Mouse (Mus musculus) midbrain, embryonic 11.5 days (tissue): ENCODE measurements around the gene Mta1. TPM values are rescaled to one million over a fixed set of nuclear protein-coding genes. Genes with fewer than 3 reads are reported as not detected.

Experiments used
- ATAC-seq: fragments of 200-750 bp; cut with Nextera tagmentation; 2 replicates; pipeline ENCODE4 v1.8.0; 2017; ENCODE audit warnings: moderate TSS enrichment, moderate library complexity; ENCODE audit not compliant: low FRiP score
- DNase-seq: peaks from one replicate; pipeline ENCODE4 v3.0.0; 2015; ENCODE audit warnings: low spot score; ENCODE audit errors: missing footprints
- H3K27ac ChIP-seq: fragments of 300-500 bp; sonication (generic); 2 replicates; pipeline ENCODE4 v1.5.1; 2014; ENCODE audit warnings: low read depth, low read length
- H3K27me3 ChIP-seq: fragments of 300-500 bp; sonication (generic); 2 replicates; pipeline ENCODE4 v1.6.1; 2014; ENCODE audit warnings: mild to moderate bottlenecking, low read length, moderate library complexity, mixed read lengths; ENCODE audit not compliant: control insufficient read depth, insufficient read depth
- H3K36me3 ChIP-seq: fragments of 300-500 bp; sonication (generic); 2 replicates; pipeline ENCODE4 v1.6.1; 2014; ENCODE audit warnings: mild to moderate bottlenecking, low read length, moderate library complexity, mixed read lengths; ENCODE audit not compliant: control insufficient read depth, insufficient read depth
- H3K4me1 ChIP-seq: fragments of 300-500 bp; sonication (generic); 2 replicates; pipeline ENCODE4 v1.6.1; 2014; ENCODE audit warnings: low read length; ENCODE audit not compliant: control insufficient read depth, insufficient read depth
- H3K4me2 ChIP-seq: fragments of 300-500 bp; sonication (generic); 2 replicates; pipeline ENCODE4 v1.6.1; 2014; ENCODE audit warnings: mild to moderate bottlenecking, moderate library complexity
- H3K4me3 ChIP-seq: fragments of 300-500 bp; sonication (generic); 2 replicates; pipeline ENCODE4 v1.5.1; 2014; ENCODE audit warnings: low read depth, low read length
- H3K9ac ChIP-seq: fragments of 300-500 bp; sonication (generic); 2 replicates; pipeline ENCODE4 v1.6.1; 2014; ENCODE audit warnings: low read length
- H3K9me3 ChIP-seq: fragments of 300-500 bp; sonication (generic); 2 replicates; pipeline ENCODE4 v1.6.1; 2016; ENCODE audit warnings: low read length; ENCODE audit not compliant: control insufficient read depth
- WGBS: fragments of 180-500 bp; shearing (Covaris S2); extraction: QIAGEN DNeasy Blood & Tissue Kit; methylation state at CpG from one replicate; pipeline ENCODE4 v1.1.7; 2014; 5-methylcytosine and 5-hydroxymethylcytosine counted together
- polyA plus RNA-seq: library from polyadenylated mRNA; unstranded; fragments of >200 nt; fragmentation: Nextera tagmentation; extraction: Ambion mirVana; gene quantifications from 2 replicates; pipeline ENCODE4 v1.2.1, GENCODE M21; 2014

Gene Mta1
- polyA plus RNA-seq, 1 experiment from 2014 or later, result 21.4 TPM

DNA sequence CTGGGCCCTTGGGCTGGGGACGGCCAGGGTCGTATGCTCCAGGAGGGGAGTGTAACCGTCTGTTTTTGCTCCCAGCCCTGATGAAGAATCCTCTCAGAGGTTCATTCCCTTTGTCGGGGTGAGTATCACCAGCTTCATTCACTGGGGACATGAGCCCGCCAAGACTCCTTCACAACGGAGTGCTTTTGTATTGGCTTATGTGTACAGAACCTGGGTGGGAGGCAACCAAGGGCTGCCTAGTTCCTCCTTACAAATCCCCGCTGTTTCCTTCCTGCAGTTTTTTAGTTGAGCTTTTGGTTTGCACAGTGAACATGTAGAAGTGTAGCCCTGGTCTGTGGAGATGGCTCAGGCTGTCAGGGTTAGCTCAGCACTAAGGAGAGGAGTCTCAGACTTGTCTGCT lies 30.1 kb upstream of the Mta1 start:
- DNase-seq, result no peak
- Histone ChIP-seq H3K9me3 (no peaks in the 10 kb centered on the region), H3K4me2 (no peak overlapping the region), H3K27me3 (no peaks in the 10 kb centered on the region), H3K36me3 (peaks cover 12% of the 10 kb centered on the region), H3K4me3 (no peak overlapping the region), H3K9ac (no peak overlapping the region), H3K27ac (no peak overlapping the region), H3K4me1 (no peaks in the 10 kb centered on the region)
- ATAC-seq, result no peak
- 89% methylated on average over 7 of the region's 7 CpGs for WGBS

DNA sequence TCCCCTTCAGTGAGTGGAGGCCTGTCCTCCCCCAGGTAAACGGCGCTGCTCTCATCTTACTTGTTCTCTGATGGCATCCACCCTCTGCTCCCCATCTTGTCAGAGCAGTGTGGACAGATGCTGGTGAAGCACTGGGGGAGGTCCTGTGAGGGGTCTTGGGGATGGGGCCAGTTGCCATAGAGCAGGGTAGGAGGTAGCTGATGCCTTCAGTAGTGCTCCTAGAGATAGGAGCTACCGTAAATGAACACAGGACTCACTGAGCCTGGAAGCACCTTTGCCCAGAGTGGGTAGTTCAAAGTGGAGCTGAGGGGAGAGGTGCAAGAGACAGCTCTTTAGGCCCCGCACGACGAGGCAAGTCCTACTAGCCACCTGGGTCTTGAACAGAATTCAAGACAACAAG lies 28.7 kb upstream of the Mta1 start:
- H3K9me3 ChIP-seq, result no peaks in the 10 kb centered on the region
- no peak overlapping the region for H3K4me3 ChIP-seq
- DNase-seq (no peak), ATAC-seq (no peak)
- 97% methylated on average over 6 of the region's 6 CpGs for WGBS
- no peaks in the 10 kb centered on the region for H3K27me3 ChIP-seq
- H3K36me3 ChIP-seq, result peaks cover 10% of the 10 kb centered on the region
- H3K4me1 ChIP-seq, result peaks cover 7% of the 10 kb centered on the region
- H3K4me2 ChIP-seq, result no peak overlapping the region
- no peak overlapping the region for H3K27ac ChIP-seq
- H3K9ac ChIP-seq, result no peak overlapping the region

DNA sequence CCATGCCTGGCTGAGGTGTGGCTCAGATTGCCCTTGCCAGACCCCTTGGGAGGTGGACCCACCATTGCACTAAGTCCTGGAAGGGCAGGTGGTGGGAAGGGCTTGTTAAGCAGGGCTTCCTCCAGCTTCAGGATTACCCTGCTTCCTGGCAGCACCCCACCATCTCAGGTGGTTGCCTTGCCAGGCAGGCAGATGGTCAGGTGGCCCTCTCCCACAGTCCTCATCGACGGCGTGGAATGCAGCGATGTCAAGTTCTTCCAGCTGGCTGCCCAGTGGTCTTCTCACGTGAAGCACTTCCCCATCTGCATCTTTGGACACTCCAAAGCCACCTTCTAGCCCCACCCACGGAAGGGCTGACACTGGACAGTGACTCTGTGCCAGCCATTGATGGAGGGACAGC lies 26.8 kb upstream of the Mta1 start:
- no peaks in the 10 kb centered on the region for H3K9me3 ChIP-seq
- H3K4me2 ChIP-seq, result no peak overlapping the region
- ATAC-seq, result no peak
- peaks cover 10% of the 10 kb centered on the region for H3K36me3 ChIP-seq
- 93% methylated on average over 6 of the region's 6 CpGs for WGBS
- no peak overlapping the region for H3K4me3 ChIP-seq
- no peaks in the 10 kb centered on the region for H3K27me3 ChIP-seq
- no peak overlapping the region for H3K27ac ChIP-seq
- H3K4me1 ChIP-seq, result peaks cover 17% of the 10 kb centered on the region
- no peak for DNase-seq
- no peak overlapping the region for H3K9ac ChIP-seq

DNA sequence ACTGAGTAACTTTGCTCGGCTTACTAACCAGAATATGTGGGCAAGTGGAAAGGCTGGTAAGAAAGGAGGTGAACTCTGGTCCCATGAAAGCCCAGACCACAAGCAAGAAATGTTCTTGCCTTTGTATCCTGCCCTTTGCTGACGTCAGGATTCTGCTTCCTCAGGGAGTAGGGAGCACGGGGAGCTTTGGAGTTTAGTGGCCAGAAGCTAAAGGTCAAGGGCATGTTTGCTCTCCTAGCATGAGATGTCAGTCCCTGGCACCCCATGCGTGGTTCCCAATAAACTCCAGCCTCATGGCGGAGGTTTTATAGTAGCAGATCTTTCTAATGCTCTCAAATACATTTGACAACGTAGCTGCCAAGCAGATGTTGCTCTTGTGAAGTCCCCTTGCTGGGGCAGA lies 26.3 kb upstream of the Mta1 start:
- ATAC-seq (no peak), DNase-seq (no peak)
- peaks cover 17% of the 10 kb centered on the region for H3K4me1 ChIP-seq
- no peaks in the 10 kb centered on the region for H3K9me3 ChIP-seq
- no peak overlapping the region for H3K9ac ChIP-seq
- H3K36me3 ChIP-seq, result peaks cover 10% of the 10 kb centered on the region
- no peak overlapping the region for H3K27ac ChIP-seq
- H3K4me2 ChIP-seq, result no peak overlapping the region
- 85% methylated on average over 6 of the region's 6 CpGs for WGBS
- H3K27me3 ChIP-seq, result no peaks in the 10 kb centered on the region
- no peak overlapping the region for H3K4me3 ChIP-seq

DNA sequence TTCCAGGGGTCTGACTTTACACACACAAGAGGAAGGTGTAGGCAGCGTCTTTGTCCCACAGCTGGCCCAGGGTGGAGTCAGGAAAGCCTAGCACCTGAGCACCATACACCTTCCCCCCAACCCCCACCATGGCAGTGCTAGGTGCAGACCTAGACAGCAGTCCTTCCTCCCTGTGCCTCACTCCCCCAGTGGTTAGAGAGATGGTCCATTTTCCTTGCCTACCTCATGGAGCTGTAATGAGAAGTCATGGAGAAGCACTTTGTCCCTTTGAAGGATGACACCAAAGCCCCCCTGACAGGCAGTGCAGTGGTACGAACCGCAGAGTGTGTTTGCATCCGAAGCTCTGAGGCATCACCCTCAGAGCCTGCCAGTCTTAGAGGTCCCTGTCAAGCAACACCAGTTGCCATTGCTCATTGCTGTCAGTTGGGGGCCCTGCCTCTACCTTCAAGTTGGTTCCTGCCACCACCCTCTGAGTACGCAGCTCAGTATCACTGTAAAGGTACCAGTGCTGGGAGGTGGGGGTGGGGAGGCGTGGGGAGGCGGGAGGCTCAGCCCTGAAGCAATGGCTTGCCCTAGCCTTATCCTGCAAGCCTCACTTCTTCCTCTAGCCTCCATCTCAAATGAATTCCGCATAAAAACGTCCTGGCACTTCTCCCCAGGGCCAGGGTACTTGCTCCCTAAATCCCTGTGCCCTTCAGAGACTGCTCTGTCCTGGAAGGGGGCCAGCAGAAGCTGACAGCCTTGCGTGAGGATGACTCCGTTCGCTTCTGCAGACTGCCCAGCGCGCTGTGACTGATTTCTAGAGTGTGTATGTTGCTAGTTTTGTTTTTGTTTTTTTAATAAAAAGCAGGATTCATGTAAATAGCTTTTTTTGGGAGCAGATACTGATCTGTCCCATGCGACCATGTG lies 24.4 kb upstream of the Mta1 start:
- Histone ChIP-seq H3K27ac (peak overlapping the region; percentile 51; the same call in 1 of the 2 replicates), H3K4me2 (peak overlapping the region; percentile 81), H3K9ac (peak overlapping the region; percentile 71), H3K36me3 (peaks cover 10% of the 10 kb centered on the region), H3K4me1 (peaks cover 17% of the 10 kb centered on the region), H3K9me3 (no peaks in the 10 kb centered on the region), H3K4me3 (peak overlapping the region; percentile 38), H3K27me3 (no peaks in the 10 kb centered on the region)
- ATAC-seq (peak; percentile 43; the same call in 1 of the 2 replicates), DNase-seq (peak; percentile 88)
- 12% methylated on average over 15 of the region's 15 CpGs for WGBS

DNA sequence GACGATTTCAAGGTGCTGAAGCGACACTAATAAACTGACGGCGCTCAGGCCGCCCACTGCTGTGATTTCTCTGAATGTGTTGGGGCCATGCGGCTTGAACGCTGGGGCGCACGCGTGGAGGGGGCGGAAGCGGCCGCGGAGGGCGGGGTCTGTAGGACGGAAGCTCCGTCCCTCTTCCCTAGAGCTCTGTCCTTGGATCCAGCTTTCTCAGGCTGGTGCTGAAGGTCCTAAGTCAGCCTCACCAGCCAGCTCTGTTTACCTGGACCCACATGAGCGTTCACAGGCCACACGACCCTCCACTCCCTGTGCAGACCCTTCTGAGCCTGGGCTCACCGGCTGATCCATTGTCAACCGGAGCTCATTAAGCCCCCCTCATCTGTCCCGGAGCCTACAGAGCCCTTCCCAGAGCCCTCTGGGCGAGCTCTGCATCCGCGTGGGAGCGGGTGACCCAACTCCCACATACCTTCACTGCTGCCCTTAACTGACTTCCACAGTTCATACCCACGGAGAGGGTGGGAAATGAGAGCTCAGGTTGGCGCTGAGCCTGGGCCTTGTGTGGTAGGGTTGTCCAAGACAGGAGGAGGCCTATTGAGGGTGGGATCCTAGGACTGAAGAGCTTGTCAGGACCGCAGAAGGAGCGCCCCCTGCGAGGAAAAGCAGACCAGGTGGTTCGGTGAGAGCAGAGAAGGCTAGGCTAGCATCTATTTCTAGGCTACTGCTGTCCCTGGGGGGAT lies 23.6 kb upstream of the Mta1 start, which contains the start of gene Tex22:
Gene Tex22, plus strand, starts transcription at position 174 of the 734 bp plus-strand sequence.
- ATAC-seq (peak; percentile 90), DNase-seq (peak; percentile 98)
- Histone ChIP-seq H3K27me3 (no peaks in the 10 kb centered on the region), H3K4me3 (peak within 1 kb of the TSS; percentile 38), H3K9ac (peak within 1 kb of the TSS; percentile 71), H3K27ac (peak within 1 kb of the TSS; percentile 79), H3K36me3 (peaks cover 6% of the 10 kb centered on the region), H3K9me3 (no peaks in the 10 kb centered on the region), H3K4me1 (peaks cover 17% of the 10 kb centered on the region), H3K4me2 (peak within 1 kb of the TSS; percentile 81)
- WGBS, result 4% methylated on average over 32 of the region's 32 CpGs

DNA sequence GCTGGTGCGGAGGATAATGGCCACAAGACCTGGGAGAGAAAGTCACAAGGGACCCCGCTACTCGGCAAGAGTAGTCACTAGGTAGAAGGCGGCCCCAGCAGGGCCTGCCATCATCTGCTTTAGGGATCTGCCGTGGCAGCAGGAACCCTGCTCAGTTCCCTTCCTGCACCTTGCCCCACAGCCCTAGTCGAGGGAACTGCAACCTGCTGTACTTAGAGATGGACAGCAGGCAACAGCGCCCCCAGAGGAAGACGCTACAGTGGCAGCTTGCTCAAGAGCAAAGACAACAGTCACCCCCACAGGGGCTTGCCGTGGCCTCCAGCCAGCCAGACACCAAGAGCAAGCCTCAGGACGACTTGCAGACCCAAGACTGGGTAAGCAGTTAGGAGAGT lies 23.0 kb upstream of the Mta1 start:
- peak; percentile 83 for ATAC-seq
- H3K27ac ChIP-seq, result no peak overlapping the region; the same call in 1 of the 2 replicates
- peak overlapping the region; percentile 81 for H3K4me2 ChIP-seq
- H3K4me1 ChIP-seq, result peaks cover 17% of the 10 kb centered on the region
- DNase-seq, result peak; percentile 98
- no peaks in the 10 kb centered on the region for H3K27me3 ChIP-seq
- no peaks in the 10 kb centered on the region for H3K9me3 ChIP-seq
- H3K4me3 ChIP-seq, result peak overlapping the region; percentile 38
- H3K36me3 ChIP-seq, result peaks cover 5% of the 10 kb centered on the region
- 4% methylated on average over 10 of the region's 10 CpGs for WGBS
- H3K9ac ChIP-seq, result peak overlapping the region; percentile 71

DNA sequence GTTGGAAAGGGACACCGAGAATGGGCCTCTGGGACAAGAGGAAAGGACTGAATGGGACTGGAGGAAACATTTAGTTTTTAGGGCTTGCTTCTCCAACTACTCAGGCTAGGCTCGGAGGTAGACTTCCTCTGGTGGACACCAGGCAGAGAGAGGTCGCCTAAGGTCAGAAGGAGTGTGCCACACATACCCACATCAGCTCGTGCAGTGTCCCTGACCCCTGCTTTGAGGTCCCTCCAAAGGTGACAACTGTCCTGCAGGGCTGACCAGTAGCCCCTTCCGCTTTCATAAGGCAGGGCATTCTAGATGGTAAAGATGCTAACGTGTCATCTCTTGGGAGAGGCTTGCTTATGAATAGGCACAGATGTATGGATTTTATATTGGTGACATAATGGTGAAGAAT lies 22.6 kb upstream of the Mta1 start:
- Histone ChIP-seq H3K27me3 (no peaks in the 10 kb centered on the region), H3K9me3 (no peaks in the 10 kb centered on the region), H3K4me1 (peaks cover 17% of the 10 kb centered on the region), H3K4me2 (peak overlapping the region; percentile 81; the same call in 1 of the 2 replicates), H3K27ac (no peak overlapping the region), H3K4me3 (no peak overlapping the region), H3K9ac (peak overlapping the region; percentile 47), H3K36me3 (peaks cover 3% of the 10 kb centered on the region; the same call in 1 of the 2 replicates)
- ATAC-seq, result peak; percentile 22
- no peak for DNase-seq
- 57% methylated on average over 6 of the region's 6 CpGs for WGBS

DNA sequence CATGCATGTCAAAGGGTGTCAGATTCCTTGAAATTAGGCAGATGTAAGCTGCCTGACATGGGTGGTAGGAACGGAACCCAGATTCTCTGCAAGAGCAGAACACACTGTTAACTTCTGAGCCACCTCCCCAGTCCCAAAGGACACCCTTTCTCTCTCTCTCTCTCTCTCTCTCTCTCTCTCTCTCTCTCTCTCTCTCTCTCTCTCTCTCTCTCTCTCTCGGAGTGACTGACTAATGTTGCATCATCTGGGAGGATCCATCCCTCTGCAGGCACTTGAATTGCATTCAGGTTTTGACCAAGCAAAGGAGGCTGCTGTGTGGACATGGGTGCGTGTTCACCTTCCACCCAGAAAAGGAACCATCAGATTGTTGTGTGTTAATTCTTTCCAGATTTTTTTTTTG lies 10.8 kb upstream of the Mta1 start:
- Histone ChIP-seq H3K9ac (no peak overlapping the region), H3K4me1 (no peaks in the 10 kb centered on the region), H3K9me3 (no peaks in the 10 kb centered on the region), H3K27ac (no peak overlapping the region), H3K4me2 (no peak overlapping the region), H3K4me3 (no peak overlapping the region), H3K36me3 (no peaks in the 10 kb centered on the region), H3K27me3 (no peaks in the 10 kb centered on the region)
- 76% methylated on average over 3 of the region's 3 CpGs for WGBS
- DNase-seq (no peak), ATAC-seq (no peak)
